Mouse (Mus musculus) spleen, adult 2 months (tissue): ENCODE results near the gene Man2a1.

Experiments used
- CTCF ChIP-seq: fragments of 200-500 bp; IDR thresholded peaks from 2 replicates; pipeline ENCODE4 v1.5.1; 2011; ENCODE audit warnings: mild to moderate bottlenecking, inconsistent platforms; ENCODE audit not compliant: insufficient read depth, insufficient read length, insufficient replicate concordance; ENCODE audit errors: extremely low read depth
- POLR2A ChIP-seq: fragments of 200-500 bp; IDR thresholded peaks from 2 replicates; pipeline ENCODE4 v1.6.1; 2011; ENCODE audit warnings: low read depth, low read length, inconsistent platforms

DNA sequence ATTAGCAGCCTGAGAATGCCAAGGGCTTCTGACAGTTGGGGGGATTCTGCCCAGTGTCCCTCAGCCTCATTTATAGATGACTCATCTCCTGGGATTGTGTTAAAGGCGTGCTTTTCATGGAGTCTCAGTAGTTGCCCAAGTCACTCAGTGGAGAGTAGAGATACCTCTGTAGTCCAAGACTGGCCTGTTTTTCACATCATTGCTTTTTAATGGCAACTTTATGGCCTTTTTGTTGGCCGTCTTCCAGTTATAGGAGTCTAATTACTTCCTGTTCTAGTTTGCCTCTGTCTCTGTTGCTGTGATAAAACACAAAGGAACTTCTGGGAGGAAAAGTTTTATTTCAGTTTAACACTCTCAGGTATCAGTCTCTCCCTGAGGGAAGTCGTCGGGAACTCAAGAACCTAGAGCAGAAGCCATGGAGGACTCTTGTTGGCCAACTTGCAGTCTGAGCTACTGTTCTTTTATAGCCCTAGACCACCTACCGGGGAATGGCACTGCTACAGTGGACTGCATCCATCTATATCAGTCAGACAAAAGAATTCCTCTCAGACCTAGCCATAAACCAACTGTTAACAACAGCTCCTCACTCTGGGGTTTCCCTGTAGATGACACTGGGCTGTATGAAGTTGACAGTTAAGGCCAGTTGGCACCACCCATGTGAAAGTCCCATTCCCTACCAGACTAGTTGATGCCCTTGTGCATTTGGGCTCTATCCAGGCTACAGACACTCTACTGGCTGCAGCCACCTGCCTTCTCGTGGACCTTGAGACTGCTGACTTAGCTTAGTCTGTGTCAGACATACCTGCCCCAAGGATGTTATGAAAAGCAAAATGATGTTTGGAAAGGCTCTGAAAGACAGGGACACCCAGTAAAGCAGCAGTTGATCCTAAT is 142.4 kb downstream of the Man2a1 start:
- TF ChIP-seq POLR2A (no peak), CTCF (no peak)
